Mouse (Mus musculus): ENCODE data around the gene Slc1a7. TPM values are rescaled to one million over a fixed set of nuclear protein-coding genes. Genes with fewer than 3 reads are reported as not detected.

Gene Slc1a7
- polyA plus RNA-seq, 1 experiment from 2014 or later, result not detected

GRCm38 (mm10) chr4:108007532-108008103, 39.5 kb downstream of the Slc1a7 start:
- no peaks in the 10 kb centered on the region for H3K27me3 ChIP-seq (ENCODE audit: control insufficient read depth, insufficient read depth, low read length)
- no peaks in the 10 kb centered on the region for H3K36me3 ChIP-seq (ENCODE audit: control insufficient read depth, insufficient read depth, low read length)
- DNase-seq (ENCODE audit: low spot score) (no peak), ATAC-seq (replicated peaks; ENCODE audit: low FRiP score) (no peak)
- H3K27ac ChIP-seq (ENCODE audit: low read depth, low read length), result no peak overlapping the region
- H3K4me2 ChIP-seq (ENCODE audit: low read depth, low read length, severe bottlenecking), result no peak overlapping the region
- no peaks in the 10 kb centered on the region for H3K4me1 ChIP-seq (replicated peaks; ENCODE audit: control insufficient read depth, insufficient read depth, low read length)
- H3K9me3 ChIP-seq (ENCODE audit: control insufficient read depth, low read length), result no peaks in the 10 kb centered on the region
- H3K9ac ChIP-seq (ENCODE audit: low read length), result no peak overlapping the region
- 85% methylated on average over 7 of the region's 7 CpGs for WGBS
- no peak overlapping the region for H3K4me3 ChIP-seq (ENCODE audit: low read depth, low read length)

- WGBS, result 84% methylated on average over 8 of the region's 8 CpGs
- H3K27ac ChIP-seq (ENCODE audit: low read depth, low read length), result no peak overlapping the region
- H3K4me2 ChIP-seq (ENCODE audit: low read depth, low read length, severe bottlenecking), result no peak overlapping the region
- DNase-seq (ENCODE audit: low spot score), result no peak
- no peaks in the 10 kb centered on the region for H3K4me1 ChIP-seq (replicated peaks; ENCODE audit: control insufficient read depth, insufficient read depth, low read length)
- no peak for ATAC-seq (replicated peaks; ENCODE audit: low FRiP score)
- H3K9me3 ChIP-seq (ENCODE audit: control insufficient read depth, low read length), result no peaks in the 10 kb centered on the region
- no peak overlapping the region for H3K4me3 ChIP-seq (ENCODE audit: low read depth, low read length)
- H3K9ac ChIP-seq (ENCODE audit: low read length), result no peak overlapping the region
- no peaks in the 10 kb centered on the region for H3K27me3 ChIP-seq (ENCODE audit: control insufficient read depth, insufficient read depth, low read length)
- no peaks in the 10 kb centered on the region for H3K36me3 ChIP-seq (ENCODE audit: control insufficient read depth, insufficient read depth, low read length)
Observed at GRCm38 (mm10) chr4:108008541-108008940, 40.4 kb downstream of the Slc1a7 start.

GRCm38 (mm10) chr4:108014466-108014865, 46.3 kb downstream of the Slc1a7 start:
- Histone ChIP-seq H3K9ac (ENCODE audit: low read length) (no peak overlapping the region), H3K27ac (ENCODE audit: low read depth, low read length) (no peak overlapping the region), H3K27me3 (ENCODE audit: control insufficient read depth, insufficient read depth, low read length) (no peaks in the 10 kb centered on the region), H3K36me3 (ENCODE audit: control insufficient read depth, insufficient read depth, low read length) (no peaks in the 10 kb centered on the region), H3K4me3 (ENCODE audit: low read depth, low read length) (no peak overlapping the region), H3K4me2 (ENCODE audit: low read depth, low read length, severe bottlenecking) (no peak overlapping the region), H3K4me1 (replicated peaks; ENCODE audit: control insufficient read depth, insufficient read depth, low read length) (0 out of 2 replicates have a peak, but pooled peaks cover 2% of the 10 kb centered on the region), H3K9me3 (ENCODE audit: control insufficient read depth, low read length) (no peaks in the 10 kb centered on the region)
- WGBS, result 82% methylated on average over 2 of the region's 2 CpGs
- DNase-seq (ENCODE audit: low spot score) (no peak), ATAC-seq (replicated peaks; ENCODE audit: low FRiP score) (no peak)

DNA sequence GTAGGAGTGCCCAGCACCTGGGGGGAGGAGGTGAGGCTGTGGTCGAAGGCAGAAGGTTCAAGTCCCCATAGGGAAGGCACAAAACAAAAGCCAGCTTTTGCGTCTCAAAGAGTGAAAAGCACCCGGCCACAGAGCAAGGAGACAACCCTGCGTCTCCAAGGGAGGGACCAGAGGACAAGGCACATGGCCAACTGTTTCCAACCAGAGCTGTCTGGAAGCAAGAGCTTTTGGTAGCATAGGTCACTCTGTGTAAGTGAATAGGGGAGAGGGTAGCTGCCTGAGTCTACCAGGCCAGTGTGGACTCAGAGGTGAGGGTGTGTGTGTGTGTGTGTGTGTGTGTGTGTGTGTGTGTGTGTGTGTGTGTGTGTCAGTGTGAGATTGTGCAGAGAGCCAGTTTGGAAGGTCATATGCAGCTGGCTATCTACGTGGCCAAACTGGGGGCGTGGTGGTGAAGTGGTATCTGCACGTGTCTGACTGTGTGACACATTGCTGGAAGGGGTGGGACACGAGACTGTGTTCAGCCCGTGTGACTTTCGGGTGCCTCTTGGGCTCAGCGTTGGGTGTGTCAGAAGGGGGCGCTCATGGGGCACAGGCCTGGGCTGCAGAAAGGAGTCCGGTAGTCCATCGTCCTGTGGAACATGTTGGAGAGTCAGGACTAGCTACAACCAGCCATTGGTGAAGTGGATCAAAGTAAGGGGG, 47.1 kb downstream of the Slc1a7 start:
- 66% methylated on average over 14 of the region's 14 CpGs for WGBS
- no peak overlapping the region for H3K4me3 ChIP-seq (ENCODE audit: low read depth, low read length)
- H3K27ac ChIP-seq (ENCODE audit: low read depth, low read length), result no peak overlapping the region
- no peaks in the 10 kb centered on the region for H3K9me3 ChIP-seq (ENCODE audit: control insufficient read depth, low read length)
- 0 out of 2 replicates have a peak, but pooled peaks cover 2% of the 10 kb centered on the region for H3K4me1 ChIP-seq (replicated peaks; ENCODE audit: control insufficient read depth, insufficient read depth, low read length)
- no peak for DNase-seq (ENCODE audit: low spot score)
- no peaks in the 10 kb centered on the region for H3K36me3 ChIP-seq (ENCODE audit: control insufficient read depth, insufficient read depth, low read length)
- H3K4me2 ChIP-seq (ENCODE audit: low read depth, low read length, severe bottlenecking), result no peak overlapping the region
- H3K27me3 ChIP-seq (ENCODE audit: control insufficient read depth, insufficient read depth, low read length), result no peaks in the 10 kb centered on the region
- no peak overlapping the region for H3K9ac ChIP-seq (ENCODE audit: low read length)
- no peak for ATAC-seq (replicated peaks; ENCODE audit: low FRiP score)

DNA sequence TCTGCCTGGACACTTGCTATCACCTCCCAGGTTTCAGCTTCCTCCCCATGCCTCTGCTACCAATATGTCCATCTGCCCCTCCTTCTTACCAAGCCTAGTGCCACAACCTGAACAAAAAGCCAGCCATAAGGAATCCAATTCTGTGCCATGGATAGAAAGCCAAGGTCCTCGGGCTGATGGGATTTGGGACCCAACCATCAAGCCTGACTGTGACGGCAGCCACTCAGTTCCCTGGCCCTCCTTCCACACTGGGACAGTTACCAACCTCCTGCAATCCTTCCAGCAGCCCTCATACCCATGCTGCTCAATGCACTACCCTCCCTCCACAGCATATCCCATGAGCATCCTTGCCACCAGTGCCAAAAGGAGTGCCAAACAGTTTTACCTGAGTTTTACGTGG, 48.2 kb downstream of the Slc1a7 start:
- H3K27ac ChIP-seq (ENCODE audit: low read depth, low read length), result no peak overlapping the region
- ATAC-seq (replicated peaks; ENCODE audit: low FRiP score) (no peak), DNase-seq (ENCODE audit: low spot score) (no peak)
- 86% methylated on average over 3 of the region's 3 CpGs for WGBS
- no peak overlapping the region for H3K4me2 ChIP-seq (ENCODE audit: low read depth, low read length, severe bottlenecking)
- no peak overlapping the region for H3K4me3 ChIP-seq (ENCODE audit: low read depth, low read length)
- no peaks in the 10 kb centered on the region for H3K27me3 ChIP-seq (ENCODE audit: control insufficient read depth, insufficient read depth, low read length)
- no peak overlapping the region for H3K9ac ChIP-seq (ENCODE audit: low read length)
- no peaks in the 10 kb centered on the region for H3K36me3 ChIP-seq (ENCODE audit: control insufficient read depth, insufficient read depth, low read length)
- H3K9me3 ChIP-seq (ENCODE audit: control insufficient read depth, low read length), result no peaks in the 10 kb centered on the region
- H3K4me1 ChIP-seq (replicated peaks; ENCODE audit: control insufficient read depth, insufficient read depth, low read length), result 0 out of 2 replicates have a peak, but pooled peaks cover 2% of the 10 kb centered on the region

DNA sequence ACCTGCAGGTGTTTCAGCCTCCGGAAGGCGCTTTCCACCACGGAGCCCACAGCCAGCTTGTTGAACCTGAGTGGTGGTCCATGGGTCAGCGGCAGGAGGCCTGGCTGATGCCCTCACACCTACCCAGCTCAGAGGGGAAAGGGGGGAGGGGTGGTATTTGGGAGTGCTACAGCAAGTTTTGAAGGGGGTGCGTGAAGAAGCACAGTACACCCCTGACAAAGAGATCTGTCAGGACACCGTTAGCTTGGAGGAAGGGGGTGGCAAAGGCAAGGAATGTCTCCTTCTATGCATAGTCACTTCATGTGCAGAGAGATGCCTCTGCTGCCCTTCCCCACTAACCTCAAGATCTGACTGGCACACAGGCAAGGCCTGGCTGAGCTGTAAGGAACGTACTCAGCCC, 49.7 kb downstream of the Slc1a7 start:
- WGBS, result 85% methylated on average over 7 of the region's 7 CpGs
- ATAC-seq (replicated peaks; ENCODE audit: low FRiP score) (no peak), DNase-seq (ENCODE audit: low spot score) (no peak)
- no peaks in the 10 kb centered on the region for H3K36me3 ChIP-seq (ENCODE audit: control insufficient read depth, insufficient read depth, low read length)
- no peak overlapping the region for H3K4me2 ChIP-seq (ENCODE audit: low read depth, low read length, severe bottlenecking)
- no peak overlapping the region for H3K4me3 ChIP-seq (ENCODE audit: low read depth, low read length)
- no peaks in the 10 kb centered on the region for H3K27me3 ChIP-seq (ENCODE audit: control insufficient read depth, insufficient read depth, low read length)
- 0 out of 2 replicates have a peak, but pooled peaks cover 2% of the 10 kb centered on the region for H3K4me1 ChIP-seq (replicated peaks; ENCODE audit: control insufficient read depth, insufficient read depth, low read length)
- no peak overlapping the region for H3K27ac ChIP-seq (ENCODE audit: low read depth, low read length)
- H3K9me3 ChIP-seq (ENCODE audit: control insufficient read depth, low read length), result no peaks in the 10 kb centered on the region
- H3K9ac ChIP-seq (ENCODE audit: low read length), result no peak overlapping the region

DNA sequence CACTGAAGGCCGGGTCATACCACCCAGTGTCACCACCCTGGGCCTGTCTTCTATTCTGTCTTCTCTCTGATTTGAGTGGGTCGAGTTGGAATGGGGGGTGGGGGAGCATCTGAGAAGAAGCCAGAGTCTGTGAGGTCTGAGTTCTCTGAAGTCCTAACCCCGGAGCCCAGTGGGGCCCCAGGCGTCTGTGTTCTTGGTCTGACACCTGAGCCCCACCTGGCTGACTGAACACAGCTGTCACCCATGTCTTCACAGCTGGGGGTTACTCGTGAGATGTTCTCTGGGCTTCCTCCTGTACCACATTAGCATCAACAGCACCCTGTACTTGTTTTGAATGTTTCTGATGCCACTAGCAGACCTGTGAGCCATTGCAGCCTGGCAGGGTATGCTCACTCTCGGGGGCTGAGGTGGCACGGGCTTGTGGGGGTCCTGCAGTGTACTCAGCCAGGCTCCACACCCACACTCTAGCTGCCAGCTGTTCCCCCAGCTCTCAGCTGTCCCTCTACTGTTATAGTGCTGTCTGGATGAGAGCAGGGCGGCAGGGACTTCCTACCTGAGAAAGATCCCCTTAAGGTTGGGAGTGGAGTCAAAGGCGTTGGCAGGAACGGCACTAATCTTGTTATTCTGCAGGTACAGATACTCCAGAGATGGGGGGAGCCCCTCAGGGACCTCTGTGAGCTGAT, 50.2 kb downstream of the Slc1a7 start:
- Histone ChIP-seq H3K27ac (ENCODE audit: low read depth, low read length) (no peak overlapping the region), H3K36me3 (ENCODE audit: control insufficient read depth, insufficient read depth, low read length) (no peaks in the 10 kb centered on the region), H3K4me2 (ENCODE audit: low read depth, low read length, severe bottlenecking) (no peak overlapping the region), H3K9ac (ENCODE audit: low read length) (no peak overlapping the region), H3K4me1 (replicated peaks; ENCODE audit: control insufficient read depth, insufficient read depth, low read length) (0 out of 2 replicates have a peak, but pooled peaks cover 2% of the 10 kb centered on the region), H3K9me3 (ENCODE audit: control insufficient read depth, low read length) (no peaks in the 10 kb centered on the region), H3K4me3 (ENCODE audit: low read depth, low read length) (no peak overlapping the region), H3K27me3 (ENCODE audit: control insufficient read depth, insufficient read depth, low read length) (no peaks in the 10 kb centered on the region)
- no peak for DNase-seq (ENCODE audit: low spot score)
- no peak for ATAC-seq (replicated peaks; ENCODE audit: low FRiP score)
- 54% methylated on average over 10 of the region's 10 CpGs for WGBS

DNA sequence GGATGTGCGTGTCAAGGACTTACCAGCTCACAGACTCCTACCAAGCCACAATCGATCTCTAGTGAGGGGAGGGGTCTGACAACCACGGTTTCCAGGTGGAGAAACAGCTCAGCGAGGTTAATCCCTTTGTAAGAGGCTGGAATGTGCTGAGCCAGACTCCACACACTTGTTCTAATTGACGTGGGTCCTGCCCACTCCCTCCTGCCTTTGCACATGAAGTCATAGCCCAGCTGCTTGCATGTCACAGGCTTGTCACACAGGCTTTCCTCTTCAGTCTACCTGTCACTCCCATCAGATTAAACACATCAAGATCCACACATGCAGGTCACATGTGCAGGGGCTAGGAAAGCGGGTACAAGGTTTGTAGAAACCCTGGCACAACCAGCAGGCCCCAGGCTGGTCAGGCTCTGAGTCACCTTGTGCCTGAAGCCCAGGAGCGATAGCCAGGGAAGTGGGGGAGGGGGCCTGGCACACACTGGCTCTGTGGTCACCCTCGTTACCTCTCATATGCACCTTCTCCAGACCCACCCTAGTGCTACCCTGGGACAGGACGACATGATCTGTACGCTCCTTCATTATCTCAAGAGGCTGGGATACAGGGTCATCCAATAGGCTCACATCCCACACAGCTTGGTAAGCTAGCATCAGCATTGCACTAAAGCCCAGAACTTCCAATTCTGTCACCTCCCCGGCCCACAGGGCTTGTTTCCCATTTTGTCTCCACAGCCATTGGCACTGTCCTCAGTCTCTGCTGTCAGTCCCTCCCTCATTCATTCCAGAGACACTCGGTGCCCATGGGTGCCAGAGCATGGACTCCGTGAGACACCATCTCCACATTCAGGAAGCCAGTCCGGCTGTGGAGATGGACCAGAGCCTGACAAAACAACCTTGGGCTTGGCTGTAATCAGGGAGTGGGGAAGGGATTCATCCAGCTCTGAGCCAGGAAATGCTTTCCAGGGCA, 51.1 kb downstream of the Slc1a7 start:
- Histone ChIP-seq H3K9ac (ENCODE audit: low read length) (no peak overlapping the region), H3K36me3 (ENCODE audit: control insufficient read depth, insufficient read depth, low read length) (no peaks in the 10 kb centered on the region), H3K27me3 (ENCODE audit: control insufficient read depth, insufficient read depth, low read length) (no peaks in the 10 kb centered on the region), H3K9me3 (ENCODE audit: control insufficient read depth, low read length) (no peaks in the 10 kb centered on the region), H3K4me3 (ENCODE audit: low read depth, low read length) (no peak overlapping the region), H3K27ac (ENCODE audit: low read depth, low read length) (no peak overlapping the region), H3K4me2 (ENCODE audit: low read depth, low read length, severe bottlenecking) (no peak overlapping the region), H3K4me1 (replicated peaks; ENCODE audit: control insufficient read depth, insufficient read depth, low read length) (0 out of 2 replicates have a peak, but pooled peaks cover 2% of the 10 kb centered on the region)
- 48% methylated on average over 14 of the region's 14 CpGs for WGBS
- no peak for DNase-seq (ENCODE audit: low spot score)
- no peak for ATAC-seq (replicated peaks; ENCODE audit: low FRiP score)
